Mouse (Mus musculus) liver, embryonic 12.5 days (tissue): ENCODE data around the gene Mctp2. TPM values are rescaled to one million over a fixed set of nuclear protein-coding genes. Genes with fewer than 3 reads are reported as not detected.

Source experiments
- ATAC-seq: fragments of 200-750 bp; cut with Nextera tagmentation; 2 replicates; pipeline ENCODE4 v1.8.0; 2017; ENCODE audit warnings: moderate number of reproducible peaks, mild to moderate bottlenecking, moderate library complexity
- H3K27ac ChIP-seq: fragments of 300-500 bp; sonication (generic); 2 replicates; pipeline ENCODE4 v1.5.1; 2016; ENCODE audit warnings: mild to moderate bottlenecking
- H3K27me3 ChIP-seq: fragments of 300-500 bp; sonication (generic); replicated peaks from 2 replicates; pipeline ENCODE4 v1.6.1; 2016; ENCODE audit warnings: mild to moderate bottlenecking, moderate library complexity
- H3K36me3 ChIP-seq: fragments of 300-500 bp; sonication (generic); 2 replicates; pipeline ENCODE4 v1.6.1; 2016; ENCODE audit warnings: mild to moderate bottlenecking, moderate library complexity
- H3K4me1 ChIP-seq: fragments of 300-500 bp; sonication (generic); 2 replicates; pipeline ENCODE4 v1.6.1; 2016
- H3K4me2 ChIP-seq: fragments of 300-500 bp; sonication (generic); 2 replicates; pipeline ENCODE4 v1.6.1; 2016; ENCODE audit warnings: mild to moderate bottlenecking, moderate library complexity
- H3K4me3 ChIP-seq: fragments of 300-500 bp; sonication (generic); 2 replicates; pipeline ENCODE4 v1.5.1; 2016; ENCODE audit warnings: mild to moderate bottlenecking, moderate library complexity
- H3K9ac ChIP-seq: fragments of 300-500 bp; sonication (generic); 2 replicates; pipeline ENCODE4 v1.6.1; 2016; ENCODE audit warnings: mild to moderate bottlenecking, moderate library complexity
- H3K9me3 ChIP-seq: fragments of 300-500 bp; sonication (generic); replicated peaks from 2 replicates; pipeline ENCODE4 v1.6.1; 2016; ENCODE audit warnings: mild to moderate bottlenecking, moderate library complexity
- WGBS: fragments of 180-500 bp; shearing (Covaris S2); methylation state at CpG from one replicate; pipeline ENCODE4 v1.1.7; 2016; ENCODE audit not compliant: insufficient replicate concordance; 5-methylcytosine and 5-hydroxymethylcytosine counted together
- polyA plus RNA-seq: library from polyadenylated mRNA; unstranded; fragments of >200 nt; fragmentation: Nextera tagmentation; extraction: Ambion mirVana; gene quantifications from 2 replicates; pipeline ENCODE4 v1.2.1, GENCODE M21; 2016

Gene Mctp2
- polyA plus RNA-seq, 1 experiment from 2014 or later, result 0.19 TPM

DNA sequence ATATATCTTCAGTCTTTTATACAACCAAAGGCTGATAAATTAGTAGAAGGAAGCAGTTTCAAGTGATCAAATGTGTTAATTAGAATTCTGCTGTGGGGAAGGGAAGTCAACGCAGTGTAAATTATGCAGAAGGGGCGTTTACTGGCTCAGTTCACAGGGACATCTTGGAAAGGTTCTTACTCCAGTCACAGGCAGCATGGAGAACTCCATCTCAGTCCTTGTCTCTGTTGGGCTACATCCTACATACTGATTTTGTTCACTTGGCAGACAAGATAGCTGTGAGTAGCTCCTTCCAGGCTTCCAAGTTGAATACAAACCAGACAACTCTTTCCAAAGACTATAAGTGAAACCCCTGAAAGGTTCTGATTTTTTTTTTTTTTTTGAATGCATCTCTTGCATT is 254.6 kb downstream of the Mctp2 start:
- no peak overlapping the region for H3K4me3 ChIP-seq
- no peaks in the 10 kb centered on the region for H3K36me3 ChIP-seq
- no peak overlapping the region for H3K9ac ChIP-seq
- H3K4me1 ChIP-seq, result no peaks in the 10 kb centered on the region
- no peak overlapping the region for H3K4me2 ChIP-seq
- no peaks in the 10 kb centered on the region for H3K27me3 ChIP-seq
- ATAC-seq, result no peak
- H3K27ac ChIP-seq, result no peak overlapping the region
- WGBS, result 62% methylated on average over 2 of the region's 2 CpGs
- no peaks in the 10 kb centered on the region for H3K9me3 ChIP-seq

DNA sequence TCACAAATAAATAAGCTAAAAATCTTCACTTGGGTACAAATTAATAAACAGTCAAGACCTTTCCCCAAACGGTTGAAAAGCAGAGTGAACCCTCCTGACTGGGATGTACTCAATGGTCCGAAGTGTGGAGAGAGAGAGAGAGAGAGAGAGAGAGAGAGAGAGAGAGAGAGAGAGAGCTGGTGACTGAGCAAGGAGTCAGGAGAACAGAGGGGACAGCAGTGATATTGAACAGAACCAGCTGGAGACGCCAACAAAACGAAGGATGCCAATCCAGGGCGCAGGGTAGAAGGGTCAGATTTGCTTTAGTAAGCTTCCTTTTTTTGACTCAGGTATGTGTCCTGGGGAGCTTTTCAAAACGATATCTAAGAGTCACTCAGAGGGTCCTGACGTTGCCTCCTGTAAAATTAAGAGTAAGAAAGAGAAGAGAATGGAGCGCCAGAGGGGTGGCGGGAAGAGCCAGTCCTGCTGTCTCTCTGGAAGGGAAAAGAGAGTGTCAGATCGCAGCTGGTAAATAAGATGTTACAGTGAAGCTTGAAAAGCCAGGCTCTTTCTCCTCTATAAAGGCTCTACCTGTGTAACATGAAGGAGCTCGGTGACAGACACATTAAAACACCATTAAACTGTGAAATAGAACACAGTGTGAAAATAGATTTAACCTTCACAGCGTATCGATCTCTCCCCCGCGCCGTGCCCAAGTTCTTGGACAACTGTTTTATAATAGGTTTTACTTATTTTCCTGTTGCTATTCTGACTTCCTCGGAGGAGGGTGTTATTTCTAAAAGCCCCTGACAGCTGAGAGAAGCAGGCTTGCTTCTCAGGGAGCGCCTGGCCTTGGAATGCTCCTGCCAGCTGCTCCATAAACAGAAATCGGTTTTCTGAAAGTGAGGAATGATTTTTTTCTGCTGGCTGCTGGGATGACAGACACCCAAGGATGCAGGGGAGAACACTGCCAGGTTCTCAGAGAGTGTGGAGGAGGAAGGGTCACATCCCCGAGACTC is 258.5 kb downstream of the Mctp2 start:
- Histone ChIP-seq H3K36me3 (no peaks in the 10 kb centered on the region), H3K27ac (no peak overlapping the region), H3K9ac (no peak overlapping the region), H3K4me3 (no peak overlapping the region), H3K4me2 (no peak overlapping the region), H3K9me3 (no peaks in the 10 kb centered on the region), H3K4me1 (no peaks in the 10 kb centered on the region), H3K27me3 (no peaks in the 10 kb centered on the region)
- no peak for ATAC-seq
- WGBS, result 70% methylated on average over 20 of the region's 20 CpGs
